Mouse (Mus musculus): Measurements from ENCODE around the gene Kif26a.

GRCm38 (mm10) chr12:112117006-112117405, 29.0 kb upstream of the Kif26a start:
- TF ChIP-seq CTCF (IDR thresholded peaks at IDR 0.05; ENCODE audit: control insufficient read depth, insufficient read depth, low read length) (no peak), POLR2A (IDR thresholded peaks at IDR 0.05; ENCODE audit: borderline replicate concordance, control insufficient read depth, low read depth, low read length) (no peak)

Data from bone marrow, adult 2 months (tissue).